14 mouse cellular contexts compared by ENCODE assay signal in genomic region chr13:58537916-58538233, GRCm38 (mm10).
DNase-seq lines count a peak whose midpoint lies in the region; ATAC-seq and TF ChIP-seq lines count a peak whose summit lies in the region.
"Had no signal": no experiment of that assay in that cellular context is flagged by ENCODE, and none has a peak within 500 bp of the region (broad histone marks: within the 10 kb centered on the region; RNA-seq: fewer than 3 reads in every experiment).

No protein-coding gene starts in this region.

- WGBS in embryonic facial prominence, embryonic 12.5 days: 77% methylated on average over 6 of the region's 6 CpGs
- WGBS in embryonic facial prominence, embryonic 10.5 days: 80% methylated on average over 6 of the region's 6 CpGs
- 78% methylated on average over 6 of the region's 6 CpGs for WGBS in forebrain, embryonic 15.5 days
- 78% methylated on average over 6 of the region's 6 CpGs for WGBS in cerebellum, adult 2 months

- H3K79me3 ChIP-seq in C2C12 (ENCODE audit: low read depth): no peaks in the 10 kb centered on the region

- no peaks in the 10 kb centered on the region for H3K27me3 ChIP-seq in embryonic facial prominence, embryonic 12.5 days
- H3K27me3 ChIP-seq in embryonic facial prominence, embryonic 10.5 days (replicated peaks; ENCODE audit: low read depth, poor library complexity, severe bottlenecking): no peaks in the 10 kb centered on the region
- no peaks in the 10 kb centered on the region for H3K27me3 ChIP-seq in C2C12 (ENCODE audit: control insufficient read depth, insufficient read depth, insufficient read length)
- no peaks in the 10 kb centered on the region for H3K27me3 ChIP-seq in forebrain, embryonic 15.5 days
- no peaks in the 10 kb centered on the region for H3K27me3 ChIP-seq in cerebellum, adult 2 months (ENCODE audit: control insufficient read depth, insufficient read depth, low read length)
- H3K27me3 ChIP-seq: limb, embryonic 15.5 days had no signal

- no peak for DNase-seq in embryonic facial prominence, embryonic 10.5 days (ENCODE audit: low spot score)
- DNase-seq in layer of hippocampus, adult 9-11 months: no peak
- DNase-seq in cerebellum, adult 2 months: no peak
- DNase-seq: adrenal gland, adult 2 months; gastrocnemius, postnatal 14 days; heart, postnatal 14 days; kidney, postnatal 36 days had no signal

- no peak for ATAC-seq in embryonic facial prominence, embryonic 12.5 days (ENCODE audit: insufficient number of reproducible peaks, insufficient read depth, low FRiP score, low TSS enrichment)
- peak; percentile 73 for ATAC-seq in erythroid progenitor cell, adult 5-6 weeks (replicated peaks; ENCODE audit: low FRiP score, poor library complexity, severe bottlenecking)
- peak; percentile 76 for ATAC-seq in megakaryocyte progenitor cell, adult 5-6 weeks (replicated peaks; ENCODE audit: poor library complexity)
- no peak for ATAC-seq in forebrain, embryonic 15.5 days (replicated peaks)

- H3K9ac ChIP-seq in embryonic facial prominence, embryonic 12.5 days: no peak overlapping the region
- H3K9ac ChIP-seq in forebrain, embryonic 15.5 days (replicated peaks): no peak overlapping the region
- H3K9ac ChIP-seq: limb, embryonic 15.5 days had no signal

- 0 out of 2 replicates have a peak overlapping the region, but pooled peaks have one; percentile 11 for H3K27ac ChIP-seq in embryonic facial prominence, embryonic 12.5 days
- H3K27ac ChIP-seq in embryonic facial prominence, embryonic 10.5 days (replicated peaks): no peak overlapping the region
- no peak overlapping the region for H3K27ac ChIP-seq in forebrain, embryonic 15.5 days (replicated peaks)
- H3K27ac ChIP-seq in cerebellum, adult 2 months (ENCODE audit: insufficient read depth, low read length): no peak overlapping the region
- H3K27ac ChIP-seq: limb, embryonic 15.5 days had no signal

- H3K36me3 ChIP-seq in embryonic facial prominence, embryonic 12.5 days: no peaks in the 10 kb centered on the region
- no peaks in the 10 kb centered on the region for H3K36me3 ChIP-seq in embryonic facial prominence, embryonic 10.5 days (replicated peaks)
- H3K36me3 ChIP-seq in C2C12 (ENCODE audit: control insufficient read depth, insufficient read depth): no peaks in the 10 kb centered on the region
- no peaks in the 10 kb centered on the region for H3K36me3 ChIP-seq in forebrain, embryonic 15.5 days
- H3K36me3 ChIP-seq: limb, embryonic 15.5 days had no signal

- no peaks in the 10 kb centered on the region for H3K9me3 ChIP-seq in embryonic facial prominence, embryonic 12.5 days
- H3K9me3 ChIP-seq in embryonic facial prominence, embryonic 10.5 days: no peaks in the 10 kb centered on the region
- H3K9me3 ChIP-seq in forebrain, embryonic 15.5 days: no peaks in the 10 kb centered on the region
- H3K9me3 ChIP-seq: limb, embryonic 15.5 days had no signal

- no peaks in the 10 kb centered on the region for H3K4me1 ChIP-seq in embryonic facial prominence, embryonic 12.5 days
- peaks cover 17% of the 10 kb centered on the region; the same call in 1 of the 2 replicates for H3K4me1 ChIP-seq in embryonic facial prominence, embryonic 10.5 days
- no peaks in the 10 kb centered on the region for H3K4me1 ChIP-seq in forebrain, embryonic 15.5 days
- no peaks in the 10 kb centered on the region for H3K4me1 ChIP-seq in cerebellum, adult 2 months (ENCODE audit: control insufficient read depth, insufficient read depth, low read length)
- H3K4me1 ChIP-seq: limb, embryonic 15.5 days; megakaryocyte, embryonic 14.5 days had no signal

- no peak for TF ChIP-seq POLR2A in cerebellum, adult 2 months (IDR thresholded peaks at IDR 0.05; ENCODE audit: borderline replicate concordance, insufficient read depth, low read length)

- no peak for TF ChIP-seq CTCF in C2C12 (IDR thresholded peaks at IDR 0.05; ENCODE audit: control insufficient read depth, insufficient read depth, insufficient read length)
- no peak for TF ChIP-seq CTCF in cerebellum, adult 2 months (IDR thresholded peaks at IDR 0.05; ENCODE audit: borderline replicate concordance, insufficient read depth, low read depth, low read length)

- no peak overlapping the region for H3ac ChIP-seq in C2C12 (ENCODE audit: control insufficient read depth, insufficient read length, low read depth)

- H3K4me2 ChIP-seq in embryonic facial prominence, embryonic 12.5 days (replicated peaks): no peak overlapping the region
- no peak overlapping the region for H3K4me2 ChIP-seq in forebrain, embryonic 15.5 days (replicated peaks)
- H3K4me2 ChIP-seq: limb, embryonic 15.5 days had no signal

- no peaks in the 10 kb centered on the region for H3K79me2 ChIP-seq in C2C12 (ENCODE audit: control insufficient read depth, insufficient read depth)

- H3K4me3 ChIP-seq in embryonic facial prominence, embryonic 12.5 days: no peak overlapping the region
- no peak overlapping the region for H3K4me3 ChIP-seq in embryonic facial prominence, embryonic 10.5 days
- H3K4me3 ChIP-seq in C2C12 (ENCODE audit: insufficient read depth, poor library complexity, severe bottlenecking): no peak overlapping the region
- no peak overlapping the region for H3K4me3 ChIP-seq in forebrain, embryonic 15.5 days
- H3K4me3 ChIP-seq in cerebellum, adult 2 months (replicated peaks; ENCODE audit: insufficient read depth, low read depth, low read length): no peak overlapping the region
- H3K4me3 ChIP-seq: limb, embryonic 15.5 days; megakaryocyte, embryonic 14.5 days had no signal

TF ChIP-seq in C2C12, 6 proteins besides CTCF, POLR2A, EP300 and RAD21:
- TF ChIP-seq CEBPB (IDR thresholded peaks at IDR 0.05; ENCODE audit: low read depth) (no peak), USF1 (IDR thresholded peaks at IDR 0.05; ENCODE audit: low read depth) (peak; percentile 60)

Comparison
In these comparisons a context has a peak if more than half of its experiments do, and no peak if none do; other contexts are left out.
1. ATAC-seq: peak in erythroid progenitor cell, adult 5-6 weeks (single experiment) and megakaryocyte progenitor cell, adult 5-6 weeks (single experiment); none in embryonic facial prominence, embryonic 12.5 days (single experiment) and forebrain, embryonic 15.5 days (single experiment).